Mouse (Mus musculus) E14TG2a.4 (cell line): Measurements from ENCODE around the gene Dab2.

Experiments
- H3K27me3 ChIP-seq: 2 replicates; pipeline ENCODE4 v1.6.1; 2014; ENCODE audit warnings: low read length, control low read depth; ENCODE audit not compliant: insufficient read depth
- H3K36me3 ChIP-seq: 2 replicates; pipeline ENCODE4 v1.6.1; 2014; ENCODE audit warnings: low read length, control low read depth; ENCODE audit not compliant: insufficient read depth
- H3K4me1 ChIP-seq: replicated peaks from 2 replicates; pipeline ENCODE4 v1.6.1; 2014; ENCODE audit warnings: low read depth, low read length, control low read depth
- H3K4me3 ChIP-seq: replicated peaks from 2 replicates; pipeline ENCODE4 v1.5.1; 2014; ENCODE audit warnings: mild to moderate bottlenecking, low read length
- H3K9me3 ChIP-seq: 2 replicates; pipeline ENCODE4 v1.6.1; 2014; ENCODE audit warnings: low read length, control low read depth
- CTCF ChIP-seq: conservative IDR thresholded peaks from 2 replicates; pipeline ENCODE4 v1.5.1; 2014; ENCODE audit warnings: low read length
- NANOG ChIP-seq: IDR thresholded peaks from 2 replicates; pipeline ENCODE4 v1.6.1; 2014; ENCODE audit warnings: borderline replicate concordance, low read length, mixed read lengths
- POU5F1 ChIP-seq: IDR thresholded peaks from 2 replicates; pipeline ENCODE4 v1.6.1; 2014; ENCODE audit warnings: low read length, borderline replicate concordance

Gene Dab2

DNA sequence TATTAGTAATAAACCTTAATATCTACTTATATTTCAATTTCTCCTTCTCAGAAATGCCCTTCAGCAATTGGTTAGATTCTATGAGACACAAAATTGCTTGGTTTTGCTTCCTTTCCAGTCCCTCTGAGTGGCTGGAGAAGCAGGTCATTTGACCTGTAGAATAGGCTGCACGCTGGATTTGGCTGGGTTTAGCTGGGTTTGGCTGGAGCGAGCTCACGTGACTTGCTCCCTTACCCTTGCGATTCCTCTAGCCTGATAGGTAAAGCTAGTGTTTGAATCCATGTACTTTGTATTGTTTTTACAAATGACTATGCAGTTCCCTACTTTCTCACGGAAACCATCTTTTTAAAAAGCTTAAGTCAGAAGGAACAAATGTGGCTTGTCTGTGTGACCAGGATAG, 76.4 kb downstream of the Dab2 start:
- H3K4me1 ChIP-seq: peaks cover 3% of the 10 kb centered on the region
- H3K9me3 ChIP-seq: no peaks in the 10 kb centered on the region
- no peaks in the 10 kb centered on the region for H3K36me3 ChIP-seq
- 0 out of 2 replicates have a peak, but pooled peaks cover 3% of the 10 kb centered on the region for H3K27me3 ChIP-seq
- TF ChIP-seq CTCF (no peak), NANOG (no peak), POU5F1 (no peak)
- H3K4me3 ChIP-seq: no peak overlapping the region

DNA sequence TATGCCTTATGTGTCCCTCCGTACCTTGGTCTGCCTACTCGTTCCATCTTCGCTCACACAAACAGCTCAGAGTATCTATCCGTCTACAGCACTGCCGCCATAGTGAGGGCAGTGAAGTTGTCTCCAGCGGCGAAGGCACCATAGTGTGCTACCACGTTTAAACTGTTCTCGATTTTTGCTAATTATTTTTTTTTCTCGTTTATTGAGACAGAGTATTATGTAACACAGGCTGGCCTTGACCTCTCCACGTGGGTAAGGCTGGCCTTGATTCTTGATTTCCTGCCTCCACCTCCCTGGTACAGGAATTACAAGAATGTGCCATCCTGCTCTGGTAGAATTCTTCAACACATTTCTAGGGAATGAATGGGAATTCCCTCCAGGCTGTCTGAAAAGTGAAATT, 77.2 kb downstream of the Dab2 start:
- Histone ChIP-seq H3K4me3 (no peak overlapping the region), H3K4me1 (peaks cover 3% of the 10 kb centered on the region), H3K27me3 (0 out of 2 replicates have a peak, but pooled peaks cover 3% of the 10 kb centered on the region), H3K36me3 (no peaks in the 10 kb centered on the region), H3K9me3 (no peaks in the 10 kb centered on the region)
- no peak for TF ChIP-seq CTCF

DNA sequence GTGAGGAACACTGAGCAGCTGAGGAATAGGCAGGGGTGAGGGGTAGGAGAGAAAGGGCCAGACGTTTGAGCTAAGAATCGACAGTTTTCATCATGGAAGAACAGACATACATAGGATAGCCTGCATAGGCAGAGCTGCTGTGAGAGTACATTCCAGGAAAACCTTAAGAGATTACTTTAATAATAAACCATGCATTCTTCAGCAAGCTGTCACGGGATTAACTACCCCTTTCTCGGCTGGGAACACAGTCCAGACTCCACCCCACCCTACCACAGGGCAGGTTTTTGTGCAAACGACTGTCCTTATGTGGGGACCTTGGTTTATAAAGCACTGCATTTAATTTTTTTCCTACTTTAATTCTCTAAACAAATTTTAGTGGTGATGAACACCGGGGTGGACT, 84.4 kb downstream of the Dab2 start:
- no peak for TF ChIP-seq NANOG
- TF ChIP-seq CTCF: no peak
- no peak for TF ChIP-seq POU5F1
- no peaks in the 10 kb centered on the region for H3K36me3 ChIP-seq
- no peaks in the 10 kb centered on the region for H3K9me3 ChIP-seq
- peaks cover 11% of the 10 kb centered on the region for H3K4me1 ChIP-seq
- no peak overlapping the region for H3K4me3 ChIP-seq
- peaks cover 41% of the 10 kb centered on the region for H3K27me3 ChIP-seq

DNA sequence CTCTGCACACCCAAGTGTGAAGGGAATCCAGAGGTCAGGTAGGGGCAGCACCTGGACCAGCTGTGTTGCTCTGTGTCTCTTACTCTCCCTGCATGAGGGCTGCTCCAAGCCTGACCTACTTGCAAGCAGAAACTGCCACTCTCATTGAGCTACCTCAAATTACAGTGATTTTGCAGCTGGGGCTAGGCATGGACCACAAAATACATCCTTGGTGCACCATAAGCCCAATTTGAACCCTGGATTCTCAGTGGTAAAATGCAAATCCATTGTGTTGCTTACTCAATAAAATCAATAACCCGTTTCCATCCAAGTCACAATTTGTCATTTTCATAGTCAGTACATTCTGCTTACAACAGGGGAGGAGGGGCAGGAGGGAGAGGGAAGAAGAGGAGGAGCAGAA, 85.7 kb downstream of the Dab2 start:
- peaks cover 41% of the 10 kb centered on the region for H3K27me3 ChIP-seq
- H3K36me3 ChIP-seq: no peaks in the 10 kb centered on the region
- TF ChIP-seq POU5F1 (no peak), CTCF (no peak), NANOG (no peak)
- H3K4me1 ChIP-seq: peaks cover 17% of the 10 kb centered on the region
- no peak overlapping the region for H3K4me3 ChIP-seq
- H3K9me3 ChIP-seq: no peaks in the 10 kb centered on the region

DNA sequence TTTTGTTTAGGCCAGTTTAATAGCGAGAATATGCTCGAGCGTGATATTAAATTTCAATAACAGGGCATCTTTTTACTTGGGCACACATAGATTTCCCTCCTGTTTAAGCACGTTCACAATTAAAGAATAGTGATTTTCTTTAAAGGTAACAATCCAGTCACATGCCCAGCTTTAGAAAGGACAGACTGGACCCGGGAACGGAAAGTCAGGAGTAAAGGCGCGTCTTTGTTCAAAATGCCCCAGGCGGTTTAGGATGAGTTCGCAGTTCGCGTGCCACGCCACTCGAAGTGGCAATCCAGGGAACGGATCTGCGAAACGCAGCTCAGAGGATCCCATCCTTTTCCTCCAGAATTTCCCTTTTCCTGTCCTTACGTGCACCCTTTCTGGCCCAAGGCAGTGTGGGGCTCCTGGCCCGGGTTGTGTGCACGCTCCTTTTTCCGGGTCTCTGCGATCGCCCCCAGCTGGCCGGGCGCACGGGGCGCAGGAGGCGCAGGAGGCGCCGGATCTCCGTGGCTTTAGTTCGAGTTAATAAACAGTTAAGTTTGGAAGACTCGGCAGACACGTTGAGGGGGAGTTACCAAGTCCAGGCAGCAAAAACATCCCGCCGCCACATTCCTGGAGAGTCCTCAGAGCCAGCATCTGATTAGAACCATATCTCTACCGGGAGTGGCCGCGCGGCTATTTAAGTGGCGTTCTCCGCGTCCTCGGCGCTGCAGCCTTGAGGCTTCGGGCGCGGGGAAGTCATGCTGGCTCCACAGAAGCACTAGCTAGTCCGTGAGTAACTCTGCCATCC, 86.8 kb downstream of the Dab2 start:
- Histone ChIP-seq H3K4me3 (peak overlapping the region; percentile 76), H3K4me1 (peaks cover 17% of the 10 kb centered on the region), H3K36me3 (no peaks in the 10 kb centered on the region), H3K9me3 (no peaks in the 10 kb centered on the region), H3K27me3 (peaks cover 43% of the 10 kb centered on the region)
- TF ChIP-seq CTCF: no peak; the same call in 1 of the 2 replicates

DNA sequence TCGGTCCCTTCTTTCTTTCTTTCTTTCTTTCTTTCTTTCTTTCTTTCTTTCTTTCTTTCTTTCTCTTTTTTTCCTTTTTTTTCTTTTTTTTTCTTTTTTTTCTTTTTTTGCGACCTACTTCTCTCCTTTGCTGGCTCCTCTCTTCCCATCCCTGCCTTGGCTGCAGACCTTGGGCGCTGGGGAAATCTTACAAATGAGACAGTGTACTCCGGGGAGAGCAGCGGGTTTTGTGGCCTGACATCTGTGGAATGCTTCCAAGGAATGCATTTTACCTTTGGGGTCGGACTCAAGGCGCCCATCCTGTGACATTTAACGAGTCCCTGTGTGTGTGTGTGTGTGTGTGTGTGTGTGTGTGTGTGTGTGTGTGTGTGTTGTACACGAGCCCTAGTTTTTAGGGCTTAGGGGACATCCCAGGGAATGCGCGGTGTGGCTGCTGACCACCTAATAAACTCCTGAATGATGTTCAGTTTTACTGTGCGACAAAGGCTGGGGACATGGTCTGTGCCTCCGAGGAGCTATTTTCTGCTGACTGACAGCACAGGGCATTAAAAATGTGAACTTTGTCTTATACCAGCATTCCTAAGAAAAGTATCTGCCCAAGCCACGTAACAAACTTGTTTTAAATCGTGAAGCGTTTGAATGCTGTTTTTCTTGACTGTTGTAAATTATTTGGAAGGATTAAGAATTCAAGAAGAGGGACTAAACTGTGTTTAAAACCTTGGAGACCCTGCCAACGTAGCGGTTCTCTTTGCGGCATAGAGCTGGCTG, 87.6 kb downstream of the Dab2 start:
- TF ChIP-seq CTCF: no peak
- TF ChIP-seq NANOG: no peak
- no peak for TF ChIP-seq POU5F1
- Histone ChIP-seq H3K36me3 (no peaks in the 10 kb centered on the region), H3K4me1 (peaks cover 17% of the 10 kb centered on the region)

DNA sequence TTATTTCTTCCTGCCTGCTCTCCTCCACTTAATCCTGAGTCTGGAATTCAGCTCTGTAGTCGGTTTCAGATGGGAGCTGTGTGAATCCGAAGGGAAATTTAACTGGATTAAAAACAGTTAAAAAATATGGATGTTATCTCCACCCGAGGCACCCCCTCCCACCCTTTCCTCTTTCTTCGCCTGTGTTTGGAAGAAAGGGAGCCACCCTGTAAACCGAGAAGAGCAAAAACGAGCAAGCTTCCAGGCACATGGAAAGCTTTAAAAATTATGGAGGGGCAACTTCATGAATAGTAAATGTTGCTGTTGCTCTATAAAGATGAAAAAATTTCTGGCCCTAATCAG, 88.1 kb downstream of the Dab2 start:
- H3K27me3 ChIP-seq: peaks cover 43% of the 10 kb centered on the region
- TF ChIP-seq POU5F1 (no peak), NANOG (no peak), CTCF (no peak)
- peaks cover 17% of the 10 kb centered on the region for H3K4me1 ChIP-seq
- no peak overlapping the region for H3K4me3 ChIP-seq
- H3K36me3 ChIP-seq: no peaks in the 10 kb centered on the region
- H3K9me3 ChIP-seq: no peaks in the 10 kb centered on the region

More for the DNA sequence above, 87.6 kb downstream of the Dab2 start:
- Histone ChIP-seq H3K27me3 (peaks cover 43% of the 10 kb centered on the region), H3K4me3 (peak overlapping the region; percentile 76), H3K9me3 (no peaks in the 10 kb centered on the region)

DNA sequence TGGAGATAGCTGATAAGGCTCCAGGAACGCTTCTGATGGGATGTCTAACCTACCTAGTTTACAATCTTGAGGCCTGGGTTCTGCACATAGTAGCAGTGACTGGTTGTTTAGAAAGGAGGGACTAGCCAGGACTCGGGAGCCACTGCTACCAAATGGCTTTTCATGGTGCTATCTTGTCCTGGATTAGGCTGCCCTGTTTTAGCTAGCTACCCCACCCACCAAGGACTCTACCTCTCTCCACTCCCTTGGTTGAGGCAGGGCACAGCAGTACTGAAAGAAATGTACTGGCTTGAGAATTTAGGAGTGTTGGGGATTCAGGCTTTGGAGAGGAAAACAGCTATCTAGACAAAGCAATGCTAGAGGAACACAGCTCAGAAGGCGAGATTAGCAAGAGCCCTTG, 88.6 kb downstream of the Dab2 start:
- H3K9me3 ChIP-seq: no peaks in the 10 kb centered on the region
- peaks cover 17% of the 10 kb centered on the region for H3K4me1 ChIP-seq
- peaks cover 43% of the 10 kb centered on the region for H3K27me3 ChIP-seq
- H3K36me3 ChIP-seq: no peaks in the 10 kb centered on the region
- no peak overlapping the region for H3K4me3 ChIP-seq
- TF ChIP-seq POU5F1 (no peak), CTCF (no peak), NANOG (no peak)
